Mouse (Mus musculus) megakaryocyte, embryonic 14.5 days (primary cell): Measurements from ENCODE around the gene Opn1mw. TPM values are rescaled to one million over a fixed set of nuclear protein-coding genes. Genes with fewer than 3 reads are reported as not detected.
A peak's percentile ranks its signal among the peaks of the same experiment; 100 is the strongest.

Experiments used
- H3K27me3 ChIP-seq: replicated peaks from 2 replicates; pipeline ENCODE3; 2012; ENCODE audit warnings: inconsistent platforms
- H3K36me3 ChIP-seq: replicated peaks from 2 replicates; pipeline ENCODE3; 2012; ENCODE audit warnings: low read length, inconsistent platforms, mixed read lengths
- H3K4me1 ChIP-seq: 2 replicates; pipeline ENCODE4 v1.6.1; 2012; ENCODE audit warnings: inconsistent platforms
- H3K4me3 ChIP-seq: replicated peaks from 2 replicates; pipeline ENCODE3; 2012; ENCODE audit warnings: moderate library complexity, mild to moderate bottlenecking, inconsistent platforms
- H3K9me3 ChIP-seq: 2 replicates; pipeline ENCODE4 v1.6.1; 2012; ENCODE audit warnings: inconsistent platforms
- FLI1 ChIP-seq: IDR thresholded peaks from 2 replicates; pipeline ENCODE4 v1.6.1; 2012; ENCODE audit warnings: low read length, inconsistent platforms, mixed read lengths
- GATA1 ChIP-seq: IDR thresholded peaks from 3 replicates; pipeline ENCODE4 v1.6.1; 2012; ENCODE audit warnings: mixed read lengths, low read length, inconsistent platforms, borderline replicate concordance
- polyA plus RNA-seq: library from polyadenylated mRNA; stranded (reverse); fragments of >175 nt; gene quantifications from 2 replicates; pipeline ENCODE4 v1.2.3, GENCODE M21; 2012; ENCODE audit warnings: low replicate concordance; ENCODE audit not compliant: insufficient read depth

Gene Opn1mw
- not detected in 2 replicates for polyA plus RNA-seq

DNA sequence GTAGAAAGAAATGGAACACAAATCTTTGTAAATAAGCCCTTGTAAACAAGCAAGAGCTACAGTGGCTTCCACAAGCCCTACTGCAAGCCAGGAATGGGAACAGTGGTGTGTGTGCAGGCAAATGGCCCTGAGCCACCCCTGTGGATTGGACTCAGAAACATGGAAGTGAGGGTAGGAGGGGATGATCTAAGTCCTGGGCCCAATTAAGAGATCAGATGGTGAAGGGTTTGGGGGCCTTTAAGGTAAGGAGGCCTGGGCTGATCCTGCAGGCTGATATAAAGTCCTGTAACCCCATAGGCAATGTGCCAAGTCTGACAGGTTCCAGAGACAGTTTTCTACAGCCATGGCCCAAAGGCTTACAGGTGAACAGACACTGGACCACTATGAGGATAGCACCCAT, at the start of gene Opn1mw:
Gene Opn1mw (plus strand): TSS at position 301 of the 400 bp plus-strand sequence.
- no peak within 1 kb of the TSS for H3K4me3 ChIP-seq
- no peaks in the 10 kb centered on the region for H3K36me3 ChIP-seq
- H3K4me1 ChIP-seq: no peaks in the 10 kb centered on the region
- peaks cover 25% of the 10 kb centered on the region for H3K27me3 ChIP-seq
- TF ChIP-seq FLI1: no peak
- TF ChIP-seq GATA1: no peak
- no peaks in the 10 kb centered on the region for H3K9me3 ChIP-seq

GRCm38 (mm10) chrX:74084276-74084837, 42.9 kb upstream of the Opn1mw start:
- peak overlapping the region; percentile 96 for H3K4me3 ChIP-seq
- H3K36me3 ChIP-seq: peaks cover 5% of the 10 kb centered on the region
- peaks cover 30% of the 10 kb centered on the region for H3K4me1 ChIP-seq
- no peak for TF ChIP-seq FLI1
- no peak for TF ChIP-seq GATA1
- peaks cover 11% of the 10 kb centered on the region for H3K27me3 ChIP-seq
- peaks cover 10% of the 10 kb centered on the region for H3K9me3 ChIP-seq

DNA sequence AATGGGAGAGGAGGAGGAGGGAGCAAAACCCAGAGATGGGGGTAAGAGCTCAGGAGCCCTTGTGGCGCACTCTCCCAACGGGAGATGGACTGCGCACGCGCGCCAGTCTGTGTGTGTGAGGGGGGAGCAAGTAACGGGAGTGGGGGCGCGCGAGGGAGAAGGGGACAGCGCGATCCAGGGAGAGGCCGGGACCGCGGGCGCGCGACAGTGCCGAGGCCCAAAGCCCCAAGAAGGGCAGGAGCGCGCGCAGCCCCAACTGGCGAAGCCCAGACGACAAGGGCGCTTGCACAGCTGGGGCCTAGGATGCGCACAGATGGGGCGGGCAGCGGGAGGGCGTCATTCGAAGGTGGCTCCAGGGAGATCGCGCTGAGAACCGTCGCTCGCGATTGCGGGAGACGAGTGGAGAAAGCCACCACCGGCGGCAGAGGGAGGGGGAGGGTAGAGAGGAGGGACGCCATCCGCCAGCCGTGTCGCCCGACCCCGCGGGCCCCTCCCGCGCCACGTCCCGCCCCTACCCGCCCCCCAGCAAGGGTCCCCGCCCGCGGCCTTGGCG, 42.2 kb upstream of the Opn1mw start:
- Histone ChIP-seq H3K4me1 (peaks cover 28% of the 10 kb centered on the region), H3K9me3 (peaks cover 10% of the 10 kb centered on the region), H3K27me3 (peaks cover 11% of the 10 kb centered on the region), H3K36me3 (peaks cover under 1% of the 10 kb centered on the region), H3K4me3 (peak overlapping the region; percentile 96)
- TF ChIP-seq GATA1: no peak
- TF ChIP-seq FLI1: no peak

GRCm38 (mm10) chrX:74085601-74086038, 41.6 kb upstream of the Opn1mw start:
- H3K4me1 ChIP-seq: peaks cover 27% of the 10 kb centered on the region
- peaks cover 10% of the 10 kb centered on the region for H3K9me3 ChIP-seq
- peaks cover 11% of the 10 kb centered on the region for H3K27me3 ChIP-seq
- no peak for TF ChIP-seq FLI1
- no peak for TF ChIP-seq GATA1
- H3K4me3 ChIP-seq: peak overlapping the region; percentile 96
- no peaks in the 10 kb centered on the region for H3K36me3 ChIP-seq

DNA sequence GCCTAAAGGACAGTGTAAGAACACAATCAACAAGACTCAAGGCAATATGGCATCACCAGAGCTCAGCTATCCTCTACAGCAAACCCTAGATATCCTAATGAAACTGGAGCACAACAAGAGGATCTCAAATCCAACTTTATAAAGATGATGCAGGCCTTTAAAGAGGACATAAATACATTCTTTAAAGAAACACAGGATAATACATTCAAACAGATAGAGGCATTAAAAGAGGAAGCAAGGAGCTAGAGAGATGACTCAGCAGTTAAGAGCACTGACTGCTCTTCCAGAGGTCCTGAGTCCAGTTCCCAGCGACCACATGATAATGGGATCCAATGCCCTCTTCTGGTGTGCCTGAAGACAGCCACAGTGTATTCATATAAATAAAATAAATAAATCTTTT, 32.1 kb upstream of the Opn1mw start:
- Histone ChIP-seq H3K4me1 (peaks cover 22% of the 10 kb centered on the region), H3K4me3 (no peak overlapping the region), H3K9me3 (peaks cover 16% of the 10 kb centered on the region), H3K27me3 (peaks cover 2% of the 10 kb centered on the region), H3K36me3 (peaks cover 3% of the 10 kb centered on the region)
- no peak for TF ChIP-seq FLI1
- no peak for TF ChIP-seq GATA1

DNA sequence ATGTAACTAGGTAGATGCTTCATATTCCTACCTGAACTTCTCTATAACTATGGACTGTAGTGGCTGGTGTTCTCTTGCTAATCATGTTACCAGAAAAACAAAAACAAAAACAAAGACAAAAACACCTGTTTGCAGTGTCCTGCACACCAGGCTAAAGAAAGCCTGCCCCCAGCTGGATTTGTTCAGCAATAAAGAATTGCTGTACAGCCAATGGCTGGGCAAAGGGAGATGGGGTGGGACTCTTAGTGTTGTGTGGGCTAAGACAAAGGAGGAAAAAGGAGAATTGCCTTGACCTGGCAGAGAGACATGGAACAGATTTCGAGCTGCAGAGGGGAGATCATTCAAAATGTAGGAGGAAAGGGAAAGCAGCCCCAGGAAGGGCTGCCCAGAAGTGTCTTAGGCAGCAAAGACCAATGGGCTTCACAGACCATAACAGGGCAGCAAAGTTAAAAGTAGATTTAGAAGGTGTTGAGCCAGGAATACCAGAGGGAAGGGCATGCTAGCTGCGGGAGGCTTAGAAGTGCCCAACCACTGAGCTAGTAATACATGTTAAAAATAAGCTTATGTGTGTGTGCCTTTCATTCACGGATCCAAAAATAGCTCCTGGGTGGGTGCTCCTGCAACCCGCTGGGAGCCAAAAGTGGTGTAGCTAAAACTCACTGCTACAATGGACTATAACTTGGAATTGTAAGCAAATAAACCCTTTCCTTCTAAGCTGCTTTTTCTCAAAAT, 23.6 kb upstream of the Opn1mw start:
- peaks cover 4% of the 10 kb centered on the region for H3K27me3 ChIP-seq
- no peak for TF ChIP-seq GATA1
- H3K9me3 ChIP-seq: peaks cover 12% of the 10 kb centered on the region
- H3K36me3 ChIP-seq: peaks cover 3% of the 10 kb centered on the region
- H3K4me3 ChIP-seq: no peak overlapping the region
- H3K4me1 ChIP-seq: peaks cover 33% of the 10 kb centered on the region

GRCm38 (mm10) chrX:74105916-74106315, 21.3 kb upstream of the Opn1mw start:
- Histone ChIP-seq H3K4me3 (no peak overlapping the region), H3K27me3 (peaks cover 9% of the 10 kb centered on the region), H3K9me3 (no peaks in the 10 kb centered on the region), H3K36me3 (no peaks in the 10 kb centered on the region), H3K4me1 (peaks cover 22% of the 10 kb centered on the region)
- TF ChIP-seq FLI1: no peak
- no peak for TF ChIP-seq GATA1

- Histone ChIP-seq H3K36me3 (no peaks in the 10 kb centered on the region), H3K4me1 (peaks cover 17% of the 10 kb centered on the region), H3K9me3 (no peaks in the 10 kb centered on the region), H3K27me3 (peaks cover 5% of the 10 kb centered on the region), H3K4me3 (no peak overlapping the region)
- TF ChIP-seq GATA1 (no peak), FLI1 (no peak)
These were observed 18.5 kb upstream of the Opn1mw start for GRCm38 (mm10) chrX:74108747-74109146.

DNA sequence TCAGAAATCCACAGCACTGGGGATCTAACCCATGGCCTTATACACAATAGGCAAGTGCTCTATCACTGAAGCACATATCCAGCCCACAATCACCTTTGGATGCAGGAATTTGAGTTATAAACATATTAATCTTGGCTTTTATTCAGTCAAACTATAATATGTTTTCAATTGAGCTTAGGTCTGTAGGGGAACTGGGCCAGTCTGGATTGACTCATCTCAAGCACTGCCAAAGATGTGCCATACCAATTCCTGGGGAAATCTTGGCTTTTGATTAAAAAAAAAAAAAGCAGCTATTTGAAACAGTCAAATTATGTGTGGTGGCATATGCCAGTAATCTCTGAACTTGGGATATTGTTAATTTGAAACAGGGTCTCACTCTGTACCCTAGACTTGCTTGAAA, 13.2 kb upstream of the Opn1mw start:
- H3K9me3 ChIP-seq: no peaks in the 10 kb centered on the region
- no peaks in the 10 kb centered on the region; the same call in 1 of the 2 replicates for H3K4me1 ChIP-seq
- H3K27me3 ChIP-seq: peaks cover 7% of the 10 kb centered on the region
- no peak overlapping the region for H3K4me3 ChIP-seq
- H3K36me3 ChIP-seq: no peaks in the 10 kb centered on the region
- TF ChIP-seq FLI1: no peak
- no peak for TF ChIP-seq GATA1

DNA sequence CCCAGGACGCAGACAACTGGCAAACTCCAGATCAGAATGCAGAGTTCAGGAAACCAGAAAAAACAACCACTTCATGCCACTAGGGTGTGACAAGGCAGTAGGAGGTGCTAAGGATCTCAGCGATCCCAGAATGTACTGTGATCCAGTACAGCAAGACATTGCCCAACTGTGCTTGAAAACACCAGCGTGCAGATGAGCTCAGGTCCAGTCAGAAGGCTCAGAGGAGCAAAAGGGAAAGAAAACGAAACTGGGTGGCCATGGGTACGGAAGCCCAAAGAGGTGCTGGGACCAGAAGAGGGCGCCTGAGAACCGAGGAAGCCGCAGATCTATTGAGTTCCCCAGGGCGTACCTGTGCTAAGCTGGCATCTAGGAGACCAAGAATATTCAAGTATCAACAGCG, 11.8 kb upstream of the Opn1mw start:
- Histone ChIP-seq H3K4me1 (no peaks in the 10 kb centered on the region), H3K36me3 (no peaks in the 10 kb centered on the region), H3K4me3 (peak overlapping the region; percentile 91), H3K9me3 (no peaks in the 10 kb centered on the region), H3K27me3 (peaks cover 4% of the 10 kb centered on the region)
- TF ChIP-seq FLI1: no peak
- TF ChIP-seq GATA1: no peak
